Mouse (Mus musculus): Measurements from ENCODE around the gene Slc39a3.

The Slc39a3 gene

GRCm38 (mm10) chr10:80984223-80984622 lies 53.0 kb downstream of the Slc39a3 start:
- DNase-seq (ENCODE audit: low spot score): no peak

- DNase-seq (ENCODE audit: low spot score): no peak
These were observed 54.8 kb downstream of the Slc39a3 start for GRCm38 (mm10) chr10:80982381-80982780.

- no peak for DNase-seq (ENCODE audit: low spot score)
These were observed 55.6 kb downstream of the Slc39a3 start for GRCm38 (mm10) chr10:80981564-80982112.

Measured in lung, postnatal 25 days (tissue).